Mouse (Mus musculus): ENCODE data around the gene Gm21833.
"Not testable (repeated sequence)": the region's sequence is repeated elsewhere in the genome, so short reads cannot be mapped to it uniquely, and the experiment has no call there.

The Gm21833 gene

GRCm38 (mm10) chr16:82828082-82828481 lies at the start of gene Gm21833:
Gene Gm21833, plus strand, starts transcription at chr16:82828382.
- DNase-seq, result not testable (repeated sequence)

DNA sequence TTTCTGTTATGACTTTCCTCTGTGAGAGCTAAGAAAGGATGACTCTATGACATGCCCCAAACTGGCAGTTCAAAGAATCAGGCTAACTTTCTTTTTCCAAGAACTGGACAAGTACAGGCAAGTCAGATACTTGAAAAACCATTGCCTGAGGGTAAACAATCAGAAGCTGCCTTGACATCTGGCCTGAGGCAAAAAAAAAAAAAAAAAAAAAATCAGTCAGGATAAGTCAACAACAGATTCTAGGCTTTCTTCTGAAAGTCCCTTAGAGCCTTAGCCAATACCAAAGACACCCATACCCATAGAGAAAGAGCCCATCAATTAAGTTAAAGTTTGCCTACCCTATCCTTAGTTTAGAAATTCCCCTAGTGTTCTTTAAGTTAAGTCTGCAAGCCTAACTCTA lies 38.7 kb upstream of the Gm21833 start:
- DNase-seq, result no peak

DNA sequence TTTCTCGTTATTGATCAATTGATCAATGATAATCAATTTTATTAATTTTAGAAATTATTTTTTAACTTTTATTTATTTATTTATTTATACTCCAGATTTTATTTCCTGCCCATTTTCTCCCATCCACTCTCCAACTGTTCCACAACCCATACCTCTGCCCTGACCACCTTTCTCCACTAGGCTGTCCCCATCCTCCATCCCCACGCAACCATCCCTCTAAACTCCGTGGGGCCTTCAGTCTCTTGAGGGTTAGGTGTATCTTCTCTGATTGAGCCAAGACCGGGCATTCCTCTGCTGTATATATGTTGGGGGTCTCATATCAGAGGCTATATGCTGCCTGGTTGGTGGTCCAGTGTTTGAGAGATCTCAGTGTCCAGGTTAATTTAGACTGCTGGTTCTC lies 31.7 kb upstream of the Gm21833 start:
- no peak for DNase-seq

DNA sequence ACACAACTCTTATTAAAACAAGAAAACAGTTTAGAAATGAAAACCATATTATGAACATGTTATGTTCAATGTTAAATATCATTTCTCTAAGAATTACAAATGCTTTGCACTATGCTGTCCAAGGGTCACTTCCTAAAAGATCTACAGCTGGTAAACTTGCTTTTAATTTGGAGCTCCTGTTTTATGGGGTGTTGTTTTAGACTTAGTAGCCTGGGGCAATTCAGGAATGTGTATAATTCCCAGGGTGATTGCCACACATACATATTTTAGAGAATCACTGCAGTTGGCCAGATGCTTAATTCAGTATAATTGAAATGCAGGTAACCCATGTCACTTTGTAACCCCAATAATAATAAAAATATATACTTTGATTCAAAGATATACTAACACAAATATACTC lies 12.9 kb upstream of the Gm21833 start:
- DNase-seq, result no peak

- DNase-seq, result no peak
These were observed 11.6 kb upstream of the Gm21833 start for GRCm38 (mm10) chr16:82816615-82817014.

GRCm38 (mm10) chr16:82855752-82856151 lies 27.6 kb downstream of the Gm21833 start:
- no peak for DNase-seq

DNA sequence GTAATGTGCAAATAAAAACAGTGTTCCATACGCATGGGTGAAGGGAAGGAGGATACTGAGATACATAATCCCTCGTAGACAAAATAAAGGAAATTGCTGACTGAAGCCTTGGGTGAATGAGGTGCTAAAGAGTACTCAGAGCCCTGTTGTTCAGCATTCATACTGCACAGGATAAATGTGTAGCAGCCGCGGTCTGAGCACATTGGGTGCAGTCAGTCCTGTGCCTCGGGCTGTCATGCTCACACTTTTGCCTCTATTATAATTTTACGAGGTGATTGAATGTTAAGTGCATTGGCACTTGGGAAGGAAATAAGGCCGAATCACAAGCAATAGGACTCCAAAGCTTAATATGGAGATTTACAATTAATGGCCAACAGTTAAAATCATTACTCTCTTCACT lies 36.4 kb downstream of the Gm21833 start:
- no peak for DNase-seq

Data from cerebellum, adult 11 months (tissue).